Mouse (Mus musculus) thymus, adult 2 months (tissue): ENCODE results near the gene E2f6. TPM values are rescaled to one million over a fixed set of nuclear protein-coding genes. Genes with fewer than 3 reads are reported as not detected.

ENCODE experiments used
- DNase-seq: peaks from one replicate; pipeline ENCODE4 v3.0.0; 2021
- H3K27ac ChIP-seq: fragments of 200-500 bp; 2 replicates; pipeline ENCODE4 v1.5.1; 2012; ENCODE audit warnings: low read length, control low read depth; ENCODE audit not compliant: control insufficient read depth, insufficient read depth
- H3K27me3 ChIP-seq: fragments of 200-500 bp; 2 replicates; pipeline ENCODE4 v1.6.1; 2012; ENCODE audit warnings: mild to moderate bottlenecking, low read length, moderate library complexity, mixed read lengths; ENCODE audit not compliant: control insufficient read depth, insufficient read depth
- H3K36me3 ChIP-seq: fragments of 200-500 bp; 2 replicates; pipeline ENCODE4 v1.6.1; 2012; ENCODE audit warnings: mild to moderate bottlenecking, low read length, moderate library complexity; ENCODE audit not compliant: control insufficient read depth, insufficient read depth
- H3K4me1 ChIP-seq: fragments of 200-500 bp; replicated peaks from 2 replicates; pipeline ENCODE4 v1.6.1; 2012; ENCODE audit warnings: low read length; ENCODE audit not compliant: control insufficient read depth, insufficient read depth
- H3K4me3 ChIP-seq: fragments of 200-500 bp; 2 replicates; pipeline ENCODE4 v1.5.1; 2012; ENCODE audit warnings: mild to moderate bottlenecking, low read length, control low read depth, moderate library complexity; ENCODE audit not compliant: control insufficient read depth, insufficient read depth
- CTCF ChIP-seq: fragments of 200-500 bp; IDR thresholded peaks from 2 replicates; pipeline ENCODE4 v1.5.1; 2012; ENCODE audit warnings: mild to moderate bottlenecking, control low read depth, low read length, moderate library complexity, borderline replicate concordance; ENCODE audit not compliant: control insufficient read depth, poor library complexity, insufficient read depth; ENCODE audit errors: extremely low read depth
- POLR2A ChIP-seq: fragments of 200-500 bp; IDR thresholded peaks from 2 replicates; pipeline ENCODE4 v1.6.1; 2012; ENCODE audit warnings: mild to moderate bottlenecking, low read length, control low read depth, moderate library complexity; ENCODE audit not compliant: control insufficient read depth, poor library complexity, insufficient read depth; ENCODE audit errors: extremely low read depth
- WGBS: fragments of 180-500 bp; shearing (Covaris S2); methylation state at CpG from one replicate; pipeline ENCODE4 v1.1.7; 2018; 5-methylcytosine and 5-hydroxymethylcytosine counted together
- polyA plus RNA-seq: library from polyadenylated mRNA; depleted of rRNA; stranded (reverse); fragments of >200 nt; gene quantifications from 2 replicates; pipeline ENCODE4 v1.2.3, GENCODE M21; 2012; rRNA removed

The E2f6 gene
- polyA plus RNA-seq, 1 experiment: 19.9 TPM

GRCm38 (mm10) chr12:16882442-16882841 lies 71.7 kb downstream of the E2f6 start:
- H3K27me3 ChIP-seq: no peaks in the 10 kb centered on the region
- 88% methylated on average over 3 of the region's 3 CpGs for WGBS
- DNase-seq: no peak

DNA sequence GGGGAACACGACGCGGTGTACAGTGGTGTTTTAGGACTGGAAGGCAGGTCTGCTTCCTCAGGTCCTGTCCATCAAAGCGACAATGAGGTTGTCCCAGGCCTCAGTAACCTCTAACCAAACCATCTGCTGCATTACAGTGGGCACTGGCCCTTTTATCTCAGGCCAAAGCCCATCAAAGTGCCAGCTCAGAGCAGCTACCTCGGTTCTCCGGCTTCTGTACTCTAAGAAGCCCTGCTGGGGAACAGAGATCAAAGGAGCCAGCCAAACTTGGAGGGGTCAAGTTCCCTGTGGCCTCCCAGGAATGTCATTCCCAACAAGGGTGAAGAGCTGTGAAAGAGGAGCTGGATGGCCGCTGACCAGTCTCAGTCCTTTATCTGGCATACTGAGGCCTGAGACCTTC lies 72.3 kb downstream of the E2f6 start:
- no peak overlapping the region for H3K4me3 ChIP-seq
- no peak for DNase-seq
- no peaks in the 10 kb centered on the region for H3K4me1 ChIP-seq
- WGBS: 91% methylated on average over 7 of the region's 7 CpGs
- TF ChIP-seq POLR2A: no peak
- no peak for TF ChIP-seq CTCF
- no peak overlapping the region for H3K27ac ChIP-seq
- H3K36me3 ChIP-seq: no peaks in the 10 kb centered on the region
- no peaks in the 10 kb centered on the region for H3K27me3 ChIP-seq

More at GRCm38 (mm10) chr12:16882442-16882841, 71.7 kb downstream of the E2f6 start:
- H3K4me3 ChIP-seq: no peak overlapping the region
- H3K27ac ChIP-seq: no peak overlapping the region
- TF ChIP-seq CTCF: no peak
- no peak for TF ChIP-seq POLR2A
- no peaks in the 10 kb centered on the region for H3K4me1 ChIP-seq
- H3K36me3 ChIP-seq: no peaks in the 10 kb centered on the region

DNA sequence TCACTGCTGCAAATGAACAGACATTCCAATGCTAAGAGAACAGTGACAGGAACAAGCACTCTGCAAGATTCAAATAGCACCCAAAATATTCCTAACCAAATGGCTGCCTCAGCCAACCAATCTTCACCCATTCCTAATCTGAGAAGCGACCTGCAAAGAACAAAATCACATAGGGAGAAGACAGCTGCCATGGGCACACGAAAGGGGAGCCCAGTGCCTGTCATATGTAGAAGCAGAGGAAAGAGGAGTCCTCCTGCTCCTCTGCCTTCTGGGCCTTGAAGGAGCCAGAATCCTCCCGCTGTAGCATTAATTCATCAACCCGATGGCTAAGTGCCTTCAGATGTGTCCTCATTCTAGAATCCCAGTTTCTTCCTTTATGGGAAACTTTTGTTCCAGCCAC lies 73.8 kb downstream of the E2f6 start:
- H3K27me3 ChIP-seq: no peaks in the 10 kb centered on the region

GRCm38 (mm10) chr12:16886354-16886753 lies 75.6 kb downstream of the E2f6 start:
- 98% methylated on average over 6 of the region's 6 CpGs for WGBS
- Histone ChIP-seq H3K4me1 (no peaks in the 10 kb centered on the region), H3K36me3 (no peaks in the 10 kb centered on the region), H3K27me3 (no peaks in the 10 kb centered on the region), H3K27ac (no peak overlapping the region), H3K4me3 (no peak overlapping the region)
- DNase-seq: no peak
- no peak for TF ChIP-seq CTCF
- no peak for TF ChIP-seq POLR2A

More for the DNA sequence above, 73.8 kb downstream of the E2f6 start:
- no peaks in the 10 kb centered on the region for H3K4me1 ChIP-seq
- TF ChIP-seq POLR2A: no peak
- no peak for TF ChIP-seq CTCF
- 91% methylated on average over 4 of the region's 4 CpGs for WGBS
- no peaks in the 10 kb centered on the region for H3K36me3 ChIP-seq
- no peak overlapping the region for H3K4me3 ChIP-seq
- DNase-seq: no peak
- H3K27ac ChIP-seq: no peak overlapping the region

Other genes with a start within 250 kb of the E2f6 start
- gene Lpin1, start 200.0 kb upstream of the E2f6 start, polyA plus RNA-seq: 24.2 and 24.3 TPM in 2 replicates
- gene Ntsr2, start 157.6 kb upstream of the E2f6 start, polyA plus RNA-seq: 0.36 and 3.0 TPM in 2 replicates
- gene Greb1, start 10.1 kb upstream of the E2f6 start, polyA plus RNA-seq: 1.2 and 10.6 TPM in 2 replicates
- gene Rock2, start 83.9 kb downstream of the E2f6 start, polyA plus RNA-seq: 4.9 and 5.4 TPM in 2 replicates
- gene Pqlc3, start 189.4 kb downstream of the E2f6 start, polyA plus RNA-seq: 89.0 and 114 TPM in 2 replicates
- 1.1 TPM in 2 replicates for gene 2410004P03Rik, start 200.8 kb downstream of the E2f6 start, polyA plus RNA-seq